Mouse (Mus musculus) kidney, adult 2 months (tissue): Measurements from ENCODE around the gene Dtx3l. TPM values are rescaled to one million over a fixed set of nuclear protein-coding genes. Genes with fewer than 3 reads are reported as not detected.
A peak's percentile ranks its signal among the peaks of the same experiment; 100 is the strongest.
"Not testable (repeated sequence)": the region's sequence is repeated elsewhere in the genome, so short reads cannot be mapped to it uniquely, and the experiment has no call there.

Source experiments
- DNase-seq: peaks from one replicate; pipeline ENCODE4 v3.0.0; 2021
- H3K27ac ChIP-seq: fragments of 200-500 bp; 2 replicates; pipeline ENCODE4 v1.5.1; 2012; ENCODE audit warnings: low read depth, low read length, control low read depth, inconsistent platforms; ENCODE audit not compliant: insufficient read depth
- H3K27me3 ChIP-seq: fragments of 200-500 bp; replicated peaks from 2 replicates; pipeline ENCODE4 v1.6.1; 2012; ENCODE audit warnings: mild to moderate bottlenecking, moderate library complexity, low read length, inconsistent platforms; ENCODE audit not compliant: control insufficient read depth, insufficient read depth
- H3K36me3 ChIP-seq: fragments of 200-500 bp; 2 replicates; pipeline ENCODE4 v1.6.1; 2012; ENCODE audit warnings: mild to moderate bottlenecking, moderate library complexity, low read length, inconsistent platforms; ENCODE audit not compliant: control insufficient read depth, insufficient read depth
- H3K4me1 ChIP-seq: fragments of 200-500 bp; 2 replicates; pipeline ENCODE4 v1.6.1; 2011; ENCODE audit warnings: low read length; ENCODE audit not compliant: control insufficient read depth, insufficient read depth
- H3K4me3 ChIP-seq: fragments of 200-500 bp; 2 replicates; pipeline ENCODE4 v1.5.1; 2011; ENCODE audit warnings: mild to moderate bottlenecking, low read depth, low read length, control low read depth; ENCODE audit not compliant: insufficient read depth
- CTCF ChIP-seq: fragments of 200-500 bp; conservative IDR thresholded peaks from 2 replicates; pipeline ENCODE4 v1.5.1; 2011; ENCODE audit warnings: low read depth, mild to moderate bottlenecking, control low read depth, low read length, moderate library complexity, mixed read lengths; ENCODE audit not compliant: insufficient read depth, insufficient read length
- POLR2A ChIP-seq: fragments of 200-500 bp; IDR thresholded peaks from one replicate; pipeline ENCODE4 v1.6.1; 2011; ENCODE audit warnings: low read depth, low read length, control low read depth
- WGBS: fragments of 180-500 bp; shearing (Covaris S2); methylation state at CpG from one replicate; pipeline ENCODE4 v1.1.7; 2018; 5-methylcytosine and 5-hydroxymethylcytosine counted together
- polyA plus RNA-seq: library from polyadenylated mRNA; depleted of rRNA; stranded (reverse); fragments of >200 nt; gene quantifications from 2 replicates; pipeline ENCODE4 v1.2.3, GENCODE M21; 2012

Dtx3l gene
- polyA plus RNA-seq, 1 experiment, result 5.4 TPM

DNA sequence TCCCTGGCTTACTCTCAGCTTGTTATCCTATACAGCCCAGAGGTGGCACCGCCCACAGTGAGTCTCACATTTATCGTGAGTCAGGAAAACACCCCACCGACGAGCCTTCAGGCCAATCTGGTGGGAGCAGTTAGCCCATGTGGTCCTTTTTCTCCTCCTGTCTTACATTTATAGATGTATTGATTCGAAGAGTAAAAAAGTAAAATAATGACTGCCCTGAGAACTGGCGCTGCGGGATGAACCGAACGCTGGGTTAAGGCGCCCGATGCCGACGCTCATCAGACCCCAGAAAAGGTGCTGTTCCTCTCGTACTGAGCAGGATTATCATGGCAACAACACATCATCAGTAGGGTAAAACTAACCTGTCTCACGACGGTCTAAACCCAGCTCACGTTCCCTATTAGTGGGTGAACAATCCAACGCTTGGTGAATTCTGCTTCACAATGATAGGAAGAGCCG is 42.4 kb upstream of the Dtx3l start:
- peak; percentile 100 for DNase-seq
- WGBS, result 55% methylated on average over 19 of the region's 19 CpGs
- no peak for TF ChIP-seq POLR2A
- TF ChIP-seq CTCF, result no peak; the same call in 1 of the 2 replicates

GRCm38 (mm10) chr16:35978450-35978849 is 39.5 kb upstream of the Dtx3l start, which contains the start of gene Kpna1:
Kpna1 (plus strand) TSS chr16:35978750.
- WGBS, result 90% methylated on average over 1 of the region's 1 CpGs
- not testable (repeated sequence) for H3K36me3 ChIP-seq, H3K27me3 ChIP-seq, H3K4me1 ChIP-seq, H3K4me3 ChIP-seq, H3K27ac ChIP-seq, DNase-seq

More for the DNA sequence above, 42.4 kb upstream of the Dtx3l start:
- Histone ChIP-seq H3K27ac (no peak overlapping the region), H3K4me3 (no peak overlapping the region), H3K36me3 (no peaks in the 10 kb centered on the region), H3K4me1 (peaks cover 3% of the 10 kb centered on the region; the same call in 1 of the 2 replicates), H3K27me3 (no peaks in the 10 kb centered on the region)

DNA sequence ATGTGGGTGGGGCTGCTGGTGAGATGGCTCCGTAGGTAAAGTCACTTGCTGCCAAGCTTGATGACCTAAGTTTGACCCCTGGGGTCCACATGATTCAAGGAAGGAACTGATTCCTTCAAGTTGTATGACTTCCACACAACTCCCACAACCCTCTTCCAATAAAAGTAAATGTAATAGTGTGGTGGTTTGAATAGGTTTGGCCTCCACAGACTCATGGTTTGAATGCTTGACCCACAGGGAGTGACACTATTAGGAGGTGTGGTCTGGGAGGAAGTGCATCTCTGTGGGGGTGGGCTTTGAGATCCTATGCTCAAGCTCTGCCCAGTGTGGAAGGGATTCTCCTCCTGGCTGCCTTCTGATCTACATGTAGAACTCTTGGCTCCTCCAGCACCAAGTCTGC is 35.1 kb upstream of the Dtx3l start:
- Histone ChIP-seq H3K27ac (no peak overlapping the region), H3K36me3 (peaks cover 9% of the 10 kb centered on the region), H3K4me3 (no peak overlapping the region), H3K4me1 (no peaks in the 10 kb centered on the region), H3K27me3 (no peaks in the 10 kb centered on the region)
- DNase-seq, result no peak
- TF ChIP-seq POLR2A, result no peak
- no peak for TF ChIP-seq CTCF
- 37% methylated on average over 1 of the region's 1 CpGs for WGBS

DNA sequence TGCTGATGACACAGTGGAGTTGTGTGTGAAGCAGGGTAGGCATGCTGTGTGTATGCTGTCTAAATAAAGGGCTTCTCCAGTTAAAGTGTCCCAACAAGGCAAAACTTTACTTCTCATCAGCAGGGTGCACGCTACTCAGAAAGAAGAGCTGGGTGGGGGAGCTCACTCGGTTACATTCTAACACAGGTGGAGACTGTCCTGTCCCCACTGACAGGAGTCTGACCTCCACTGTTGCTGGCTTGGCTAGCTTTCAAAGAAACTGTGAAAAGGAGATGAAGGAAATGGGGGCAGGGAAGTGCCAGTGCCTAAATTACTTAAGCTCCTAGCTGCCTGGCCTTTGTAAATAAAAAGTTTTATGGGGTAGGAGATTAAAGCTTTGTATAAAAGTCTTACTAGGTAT is 29.2 kb upstream of the Dtx3l start:
- peaks cover 13% of the 10 kb centered on the region for H3K36me3 ChIP-seq
- no peaks in the 10 kb centered on the region for H3K4me1 ChIP-seq
- no peak overlapping the region for H3K4me3 ChIP-seq
- no peak for DNase-seq
- no peaks in the 10 kb centered on the region for H3K27me3 ChIP-seq
- H3K27ac ChIP-seq, result no peak overlapping the region
- TF ChIP-seq CTCF, result no peak
- no peak for TF ChIP-seq POLR2A
- WGBS, result 58% methylated on average over 2 of the region's 2 CpGs

DNA sequence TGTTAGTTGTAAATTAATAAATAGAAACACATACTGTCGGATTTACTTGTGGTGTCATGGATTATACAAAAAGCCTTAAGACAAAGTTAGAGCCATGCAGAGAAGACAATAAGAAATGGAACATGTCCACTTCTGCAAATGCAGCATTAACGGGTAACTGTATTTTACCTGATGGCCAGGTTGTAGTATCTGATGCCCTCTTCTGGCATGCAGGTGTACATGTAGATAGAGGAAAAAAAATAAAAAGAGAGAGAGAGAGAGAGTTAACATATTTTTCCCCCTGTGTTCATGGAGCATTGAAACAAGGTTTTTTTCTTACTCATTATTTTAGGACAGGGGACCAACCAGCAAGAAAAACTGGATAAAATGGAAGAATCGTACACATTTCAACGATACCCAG is 28.4 kb upstream of the Dtx3l start:
- DNase-seq, result no peak
- WGBS, result 83% methylated on average over 4 of the region's 4 CpGs
- TF ChIP-seq POLR2A, result no peak
- H3K27me3 ChIP-seq, result no peaks in the 10 kb centered on the region
- no peak overlapping the region for H3K27ac ChIP-seq
- peaks cover 13% of the 10 kb centered on the region for H3K36me3 ChIP-seq
- H3K4me3 ChIP-seq, result no peak overlapping the region
- no peaks in the 10 kb centered on the region for H3K4me1 ChIP-seq

GRCm38 (mm10) chr16:35966411-35967115 is 27.6 kb upstream of the Dtx3l start:
- 67% methylated on average over 5 of the region's 5 CpGs for WGBS
- no peak overlapping the region for H3K27ac ChIP-seq
- H3K27me3 ChIP-seq, result no peaks in the 10 kb centered on the region
- TF ChIP-seq POLR2A, result no peak
- no peak for TF ChIP-seq CTCF
- no peak overlapping the region for H3K4me3 ChIP-seq
- peaks cover 10% of the 10 kb centered on the region for H3K36me3 ChIP-seq
- DNase-seq, result no peak
- no peaks in the 10 kb centered on the region for H3K4me1 ChIP-seq

- 80% methylated on average over 3 of the region's 4 CpGs for WGBS
- not testable (repeated sequence) for H3K36me3 ChIP-seq, H3K4me1 ChIP-seq, H3K27ac ChIP-seq, H3K27me3 ChIP-seq, H3K4me3 ChIP-seq, DNase-seq
These were observed 27.0 kb upstream of the Dtx3l start for GRCm38 (mm10) chr16:35965991-35966390.
